Mouse (Mus musculus) left cerebral cortex, postnatal 25 days (tissue): ENCODE data around the gene Tfap2e. TPM values are rescaled to one million over a fixed set of nuclear protein-coding genes. Genes with fewer than 3 reads are reported as not detected.
A peak's percentile ranks its signal among the peaks of the same experiment; 100 is the strongest.

Source experiments
- DNase-seq, 2 experiments: peaks; one replicate each; pipeline ENCODE4 v3.0.0; 2022; ENCODE audit warnings: low spot score in 2 of 2, mixed read lengths in 1 of 2
- intact Hi-C: fragments of 180-260 bp; cut with DNase I; formaldehyde crosslinking; loops from one replicate; pipeline ENCODE4 v1.15.1; 2025
- total RNA-seq, 2 experiments: library from RNA; stranded (reverse); gene quantifications; 2 replicates each; pipeline ENCODE4 v1.2.3; 2021

Gene Tfap2e
- total RNA-seq, 2 experiments from 2014 or later: not detected

- peak; percentile 11 to 43 for DNase-seq
- intact Hi-C loops: loop anchor here (2.0 to 5.0 kb wide), 3 partner anchors 40 to 550 kb away; partner anchors contain the start of gene Thrap3
These were observed 16.6 kb upstream of the Tfap2e start for GRCm38 (mm10) chr4:126752608-126753141.

- DNase-seq: peak; percentile 41 to 52
- intact Hi-C loops: loop anchor here (2.0 to 5.0 kb wide), 3 partner anchors 40 to 550 kb away; partner anchors contain the start of gene Thrap3
These were observed 16.1 kb upstream of the Tfap2e start for GRCm38 (mm10) chr4:126752024-126752607.

- peak in 1 of 2 experiments; percentile 63 for DNase-seq
- intact Hi-C loops: loop anchor here (2.0 to 5.0 kb wide), 3 partner anchors 41 to 549 kb away; partner anchors contain the start of gene Thrap3
These were observed 15.6 kb upstream of the Tfap2e start for GRCm38 (mm10) chr4:126751556-126752023.

GRCm38 (mm10) chr4:126750863-126751555 lies 15.0 kb upstream of the Tfap2e start:
- DNase-seq: no peak
- intact Hi-C loops: loop anchor here (5.0 kb wide), 2 partner anchors 41 to 549 kb away; partner anchors contain the start of gene Thrap3

GRCm38 (mm10) chr4:126750046-126750683 lies 14.1 kb upstream of the Tfap2e start:
- peak; percentile 74 for DNase-seq
- intact Hi-C loops: loop anchor here (5.0 kb wide), 2 partner anchors 42 to 548 kb away; partner anchors contain the start of gene Thrap3

GRCm38 (mm10) chr4:126749553-126749952 lies 13.5 kb upstream of the Tfap2e start:
- DNase-seq: peak; percentile 46 to 85
- intact Hi-C loops: no loop called here

GRCm38 (mm10) chr4:126748381-126748780 lies 12.3 kb upstream of the Tfap2e start:
- no peak for DNase-seq
- intact Hi-C loops: no loop called here

- intact Hi-C loops: no loop called here
- peak; percentile 18 to 51 for DNase-seq
These were observed 10.3 kb upstream of the Tfap2e start for GRCm38 (mm10) chr4:126746194-126746840.

GRCm38 (mm10) chr4:126745506-126746193 lies 9.6 kb upstream of the Tfap2e start:
- peak; percentile 55 for DNase-seq
- intact Hi-C loops: no loop called here

GRCm38 (mm10) chr4:126744831-126745230 lies 8.8 kb upstream of the Tfap2e start:
- intact Hi-C loops: no loop called here

GRCm38 (mm10) chr4:126743713-126744112 lies 7.7 kb upstream of the Tfap2e start:
- DNase-seq: peak in 1 of 2 experiments; percentile 4
- intact Hi-C loops: no loop called here

More at GRCm38 (mm10) chr4:126744831-126745230, 8.8 kb upstream of the Tfap2e start:
- DNase-seq: no peak

- intact Hi-C loops: no loop called here
- DNase-seq: no peak
These were observed 6.9 kb upstream of the Tfap2e start for GRCm38 (mm10) chr4:126742976-126743375.

- intact Hi-C loops: loop anchor here (1.0 kb wide), 3 partner anchors 109 to 185 kb away; partner anchors contain the start of gene Clspn
These were observed 5.4 kb upstream of the Tfap2e start for GRCm38 (mm10) chr4:126741448-126741847.

GRCm38 (mm10) chr4:126739966-126740676 lies 4.1 kb upstream of the Tfap2e start:
- intact Hi-C loops: no loop called here
- no peak for DNase-seq

More at GRCm38 (mm10) chr4:126741448-126741847, 5.4 kb upstream of the Tfap2e start:
- DNase-seq: peak; percentile 86 to 92

GRCm38 (mm10) chr4:126735382-126736000 lies 549 bp downstream of the Tfap2e start:
- intact Hi-C loops: no loop called here
- DNase-seq: no peak

GRCm38 (mm10) chr4:126734700-126735381 lies 1.2 kb downstream of the Tfap2e start:
- no peak for DNase-seq
- intact Hi-C loops: no loop called here

- intact Hi-C loops: no loop called here
- no peak for DNase-seq
These were observed 1.9 kb downstream of the Tfap2e start for GRCm38 (mm10) chr4:126734001-126734603.
